Mouse (Mus musculus) layer of hippocampus, adult 2 months (tissue): Measurements from ENCODE around the gene Fcrlb. TPM values are rescaled to one million over a fixed set of nuclear protein-coding genes. Genes with fewer than 3 reads are reported as not detected.

Source experiments
- DNase-seq, 2 experiments: peaks; one replicate each; pipeline ENCODE4 v3.0.0; 2022; ENCODE audit warnings: low spot score in 2 of 2
- H3K27ac ChIP-seq: fragments of 200-600 bp; 2 replicates; pipeline ENCODE4 v1.8.1; 2022
- H3K4me3 ChIP-seq: fragments of 200-600 bp; 2 replicates; pipeline ENCODE4 v1.8.1; 2022; ENCODE audit warnings: mild to moderate bottlenecking
- CTCF ChIP-seq: fragments of 200-600 bp; conservative IDR thresholded peaks from 2 replicates; pipeline ENCODE4 v1.8.1; 2022; ENCODE audit warnings: antibody characterized with exemption, mild to moderate bottlenecking, moderate library complexity
- total RNA-seq, 2 experiments: library from RNA; stranded (reverse); gene quantifications; 2 replicates each; pipeline ENCODE4 v1.2.3; 2021

Fcrlb gene
- total RNA-seq, 2 experiments from 2014 or later = 0.28 to 0.47 TPM

- H3K4me3 ChIP-seq = no peak overlapping the region
- no peak for DNase-seq
- H3K27ac ChIP-seq = no peak overlapping the region
- TF ChIP-seq CTCF = no peak
Measured at GRCm38 (mm10) chr1:170858872-170859271, 53.9 kb downstream of the Fcrlb start.

GRCm38 (mm10) chr1:170857369-170857768, 55.4 kb downstream of the Fcrlb start:
- H3K4me3 ChIP-seq = peak overlapping the region; percentile 32; the same call in 1 of the 2 replicates
- peak; percentile 63 to 78 for DNase-seq

More at GRCm38 (mm10) chr1:170857369-170857768, 55.4 kb downstream of the Fcrlb start:
- H3K27ac ChIP-seq = peak overlapping the region; percentile 70
- no peak for TF ChIP-seq CTCF

Other genes with a start within 250 kb of the Fcrlb start
- 10 to 100 TPM; 51.2 to 51.3 TPM for gene Atf6, start 45.2 kb downstream of the Fcrlb start, total RNA-seq
- under 1 TPM; 0.76 to 0.79 TPM for gene Gm26620, start 27.9 kb downstream of the Fcrlb start, total RNA-seq
- gene Dusp12, start 27.4 kb downstream of the Fcrlb start, total RNA-seq = 10 to 100 TPM; 15.2 to 19.0 TPM
- not detected for gene Fcrla, start 14.6 kb upstream of the Fcrlb start, total RNA-seq
- gene Fcgr2b, start 63.6 kb upstream of the Fcrlb start, total RNA-seq = 1 to 10 TPM; 2.7 to 4.4 TPM
- gene Fcgr4, start 106.0 kb upstream of the Fcrlb start, total RNA-seq = not detected
- 10 to 100 TPM; 12.0 to 12.3 TPM for gene Fcgr3, start 152.0 kb upstream of the Fcrlb start, total RNA-seq
- gene Cfap126, start 201.0 kb upstream of the Fcrlb start, total RNA-seq = 1 to 10 TPM in 1 of 2 experiments, under 1 TPM in 1; 0.76 to 2.4 TPM
- gene Sdhc, start 237.7 kb upstream of the Fcrlb start, total RNA-seq = 100 to 1,000 TPM; 185 to 201 TPM
- gene Mpz, start 237.8 kb upstream of the Fcrlb start, total RNA-seq = not detected